Mouse (Mus musculus): ENCODE data around the gene Mroh8. TPM values are rescaled to one million over a fixed set of nuclear protein-coding genes. Genes with fewer than 3 reads are reported as not detected.
A peak's percentile ranks its signal among the peaks of the same experiment; 100 is the strongest.
"Not testable (repeated sequence)": the region's sequence is repeated elsewhere in the genome, so short reads cannot be mapped to it uniquely, and the experiment has no call there.

Gene Mroh8
- total RNA-seq, 2 experiments from 2014 or later: 0.59 to 0.60 TPM

- peak; percentile 82 to 94 for DNase-seq (ENCODE audit: extremely low spot score in 1 of 2, low spot score in 2 of 2)
- intact Hi-C loops (cut with DNase I): loop anchor here (5.0 kb wide), 1 partner anchor 58 kb away; no protein-coding TSS in a partner anchor
These were observed 74.8 kb downstream of the Mroh8 start, which contains the start of gene Rbl1 for GRCm38 (mm10) chr2:157204366-157205218. Rbl1 (minus strand) TSS chr2:157204534.

- intact Hi-C loops (cut with DNase I): loop anchor here (5.0 kb wide), 1 partner anchor 59 kb away; no protein-coding TSS in a partner anchor
These were observed 75.6 kb downstream of the Mroh8 start for GRCm38 (mm10) chr2:157203459-157204365.

DNA sequence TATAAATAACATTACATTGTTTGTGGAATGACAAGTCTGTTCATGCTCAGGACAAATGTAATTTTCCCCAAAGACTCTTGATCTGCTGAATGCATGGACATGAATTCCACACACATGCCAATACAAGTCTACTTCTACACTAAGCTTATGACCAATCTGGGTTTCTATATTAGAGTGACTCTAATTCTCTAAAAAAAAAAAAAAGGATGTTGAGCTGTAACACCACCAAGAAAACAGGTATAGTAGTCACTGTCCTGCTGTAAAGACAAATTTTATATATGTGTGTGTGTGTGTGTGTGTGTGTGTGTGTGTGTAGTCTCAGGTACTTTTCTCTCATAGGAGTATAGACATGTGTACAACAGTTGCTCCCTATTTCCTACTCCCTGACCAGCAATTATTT, 76.3 kb downstream of the Mroh8 start:
- no peak for DNase-seq (ENCODE audit: extremely low spot score in 1 of 2, low spot score in 2 of 2)
- intact Hi-C loops (cut with DNase I): loop anchor here (5.0 kb wide), 1 partner anchor 59 kb away; no protein-coding TSS in a partner anchor

More at GRCm38 (mm10) chr2:157203459-157204365, 75.6 kb downstream of the Mroh8 start:
- DNase-seq (ENCODE audit: extremely low spot score in 1 of 2, low spot score in 2 of 2): peak; percentile 11 to 58

DNA sequence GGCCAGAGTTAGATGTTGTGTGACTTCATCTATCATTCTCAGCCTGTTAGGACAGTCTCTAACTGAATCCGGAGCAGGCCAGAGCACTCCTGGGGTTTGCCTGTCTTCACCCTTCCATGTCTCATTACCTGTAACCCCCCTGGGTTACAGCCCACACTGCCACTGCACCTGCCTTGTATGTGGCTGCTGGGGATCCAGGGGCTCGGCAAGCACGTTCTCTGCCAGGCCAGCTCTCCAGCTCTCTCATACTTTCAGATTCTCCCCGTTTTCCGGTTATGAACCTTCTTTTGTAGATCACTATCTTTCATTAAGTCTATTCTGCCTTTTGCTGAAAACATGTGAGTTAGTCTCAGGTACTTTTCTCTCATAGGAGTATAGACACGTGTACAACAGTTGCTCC, 77.0 kb downstream of the Mroh8 start:
- intact Hi-C loops (cut with DNase I): loop anchor here (5.0 kb wide), 1 partner anchor 60 kb away; no protein-coding TSS in a partner anchor
- DNase-seq (ENCODE audit: extremely low spot score in 1 of 2, low spot score in 2 of 2): no peak

GRCm38 (mm10) chr2:157201081-157201830, 78.1 kb downstream of the Mroh8 start:
- DNase-seq (ENCODE audit: extremely low spot score in 1 of 2, low spot score in 2 of 2): peak in 1 of 2 experiments; percentile 57
- intact Hi-C loops (cut with DNase I): loop anchor here (5.0 kb wide), 1 partner anchor 61 kb away; no protein-coding TSS in a partner anchor

- DNase-seq (ENCODE audit: extremely low spot score in 1 of 2, low spot score in 2 of 2); intact Hi-C loops (cut with DNase I): not testable (repeated sequence)
These were observed 80.9 kb downstream of the Mroh8 start for GRCm38 (mm10) chr2:157198405-157198804.

DNA sequence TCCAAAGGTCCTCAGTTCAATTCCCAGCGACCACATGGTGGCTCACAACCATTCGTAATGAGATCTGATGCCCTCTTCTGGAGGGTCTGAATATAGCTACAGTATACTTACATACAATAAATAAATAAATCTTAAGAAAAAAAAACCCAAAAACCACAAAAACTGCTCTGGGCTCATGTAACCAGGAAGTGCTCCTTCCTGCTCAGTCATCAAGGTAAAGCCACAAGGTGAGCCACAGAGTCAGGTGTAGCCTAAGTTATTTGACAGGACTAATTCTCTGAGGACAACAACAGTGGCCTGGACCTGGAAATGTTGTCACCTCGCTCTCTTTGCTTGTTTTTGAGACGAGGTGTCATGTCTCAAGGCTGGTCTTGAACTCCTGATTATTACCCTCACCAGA, 88.7 kb downstream of the Mroh8 start:
- intact Hi-C loops (cut with DNase I): no loop called here
- no peak for DNase-seq (ENCODE audit: extremely low spot score in 1 of 2, low spot score in 2 of 2)

GRCm38 (mm10) chr2:157187223-157187622, 92.1 kb downstream of the Mroh8 start:
- no peak for DNase-seq (ENCODE audit: extremely low spot score in 1 of 2, low spot score in 2 of 2)
- intact Hi-C loops (cut with DNase I): no loop called here

GRCm38 (mm10) chr2:157186504-157186903, 92.8 kb downstream of the Mroh8 start:
- DNase-seq (ENCODE audit: extremely low spot score in 1 of 2, low spot score in 2 of 2): no peak
- intact Hi-C loops (cut with DNase I): no loop called here

DNA sequence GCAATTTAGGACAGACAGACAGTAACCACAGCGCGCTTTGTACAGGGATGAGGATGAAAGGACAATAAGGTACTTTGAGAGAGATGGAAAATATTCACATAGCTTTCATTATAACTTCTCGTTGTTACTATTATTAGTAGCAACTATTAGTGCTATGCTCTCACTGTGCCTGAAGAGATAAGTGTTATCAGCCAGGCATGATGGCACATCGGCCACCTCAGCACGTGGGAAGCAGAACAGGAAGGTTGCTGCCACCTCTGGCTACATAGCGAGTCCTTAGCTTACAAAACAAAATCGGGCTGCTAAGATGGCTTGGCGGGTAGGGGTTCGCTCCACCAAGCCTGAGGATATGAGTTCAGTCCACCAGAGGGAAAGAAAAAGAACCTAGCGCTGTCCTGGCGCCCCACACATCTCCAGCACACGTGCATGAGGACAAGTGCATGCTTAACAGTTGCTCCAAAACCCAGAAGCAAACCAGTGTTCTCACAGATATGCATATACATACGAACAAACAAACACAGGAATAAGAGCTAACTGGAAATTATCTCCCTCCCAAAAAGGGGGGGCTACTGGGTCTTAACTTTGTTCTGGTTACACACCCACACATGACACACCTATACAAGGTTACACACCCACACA, 94.2 kb downstream of the Mroh8 start:
- intact Hi-C loops (cut with DNase I): no loop called here
- DNase-seq (ENCODE audit: extremely low spot score in 1 of 2, low spot score in 2 of 2): no peak

DNA sequence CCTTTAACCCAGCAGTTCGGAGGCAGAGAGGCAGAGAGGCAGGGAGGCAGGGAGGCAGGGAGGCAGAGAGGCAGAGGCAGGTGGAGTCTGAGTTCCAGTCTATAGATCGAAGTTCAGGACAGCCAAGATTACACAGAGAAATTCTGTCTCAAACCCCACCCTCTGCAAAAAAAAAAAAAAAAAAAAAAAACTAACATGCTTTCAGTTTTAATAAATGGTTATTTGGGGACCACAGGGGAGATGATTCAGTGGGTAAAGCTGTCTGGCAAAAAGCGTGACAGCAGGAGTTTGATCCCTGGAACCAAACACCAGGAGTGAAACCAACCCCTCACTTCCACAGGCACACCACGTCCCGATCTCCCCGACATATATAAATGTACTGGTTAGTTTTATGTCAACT, 101.2 kb downstream of the Mroh8 start:
- intact Hi-C loops (cut with DNase I): no loop called here
- no peak for DNase-seq (ENCODE audit: extremely low spot score in 1 of 2, low spot score in 2 of 2)

DNA sequence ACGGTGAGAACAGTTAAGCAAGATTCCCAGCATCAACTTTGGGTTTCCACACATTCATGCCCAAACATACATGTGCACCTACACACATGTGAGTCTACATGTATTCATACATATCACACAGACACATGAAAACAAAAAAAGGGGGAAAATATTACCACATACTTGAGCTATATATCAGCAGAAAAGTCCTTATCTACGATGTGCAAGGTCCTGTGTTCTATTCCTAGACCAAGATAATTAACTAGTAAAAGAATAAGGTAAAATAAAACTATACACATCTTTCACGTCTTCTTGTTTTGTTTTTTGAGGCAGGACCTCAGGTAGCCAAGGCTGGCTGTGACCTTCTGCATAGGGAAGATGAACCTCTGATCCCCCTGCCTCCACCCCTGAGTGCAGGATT, 103.1 kb downstream of the Mroh8 start:
- DNase-seq (ENCODE audit: extremely low spot score in 1 of 2, low spot score in 2 of 2): no peak
- intact Hi-C loops (cut with DNase I): no loop called here

DNA sequence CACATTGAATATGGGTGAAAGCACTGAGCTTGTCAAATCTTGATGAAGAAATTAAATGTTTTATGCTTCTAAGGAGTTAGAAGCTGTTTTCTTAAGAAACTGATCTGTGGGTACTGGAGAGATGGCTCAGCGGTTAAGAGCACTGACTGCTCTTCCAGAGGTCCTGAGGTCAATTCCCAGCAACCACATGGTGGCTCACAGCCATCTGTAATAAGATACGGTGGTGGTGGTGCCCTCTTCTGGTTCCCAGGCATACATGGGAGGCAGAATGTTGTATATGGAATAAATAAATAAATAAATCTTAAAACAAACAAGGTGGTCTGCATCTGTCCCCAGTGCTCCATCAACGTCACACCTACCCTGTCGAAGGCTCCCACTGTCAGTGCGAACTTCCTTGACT, 104.9 kb downstream of the Mroh8 start:
- no peak for DNase-seq (ENCODE audit: extremely low spot score in 1 of 2, low spot score in 2 of 2)
- intact Hi-C loops (cut with DNase I): no loop called here

GRCm38 (mm10) chr2:157173555-157173954, 105.8 kb downstream of the Mroh8 start:
- no peak for DNase-seq (ENCODE audit: extremely low spot score in 1 of 2, low spot score in 2 of 2)
- intact Hi-C loops (cut with DNase I): no loop called here

DNA sequence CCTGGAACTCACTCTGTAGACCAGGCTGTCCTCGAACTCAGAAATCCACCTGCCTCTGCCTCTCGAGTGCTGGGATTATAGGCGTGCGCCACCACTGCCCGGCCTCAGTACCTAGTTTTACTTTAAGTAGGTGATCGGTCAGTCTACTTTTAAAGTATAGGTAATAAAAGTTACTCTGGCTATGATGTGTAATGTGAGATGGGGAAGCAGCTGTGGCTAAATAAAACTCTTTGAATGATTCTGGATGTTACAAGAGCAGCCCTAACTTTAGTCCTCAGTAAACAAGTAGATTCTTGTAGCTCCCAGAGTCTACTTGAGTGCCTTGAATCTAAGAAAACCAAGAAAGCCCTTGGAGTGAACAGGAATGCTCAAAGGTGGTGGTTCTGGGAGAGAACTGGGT, 106.4 kb downstream of the Mroh8 start:
- no peak for DNase-seq (ENCODE audit: extremely low spot score in 1 of 2, low spot score in 2 of 2)
- intact Hi-C loops (cut with DNase I): no loop called here

GRCm38 (mm10) chr2:157170626-157171025, 108.7 kb downstream of the Mroh8 start:
- intact Hi-C loops (cut with DNase I): no loop called here
- no peak for DNase-seq (ENCODE audit: extremely low spot score in 1 of 2, low spot score in 2 of 2)

- DNase-seq (ENCODE audit: extremely low spot score in 1 of 2, low spot score in 2 of 2): peak in 1 of 2 experiments; percentile 23
- intact Hi-C loops (cut with DNase I): no loop called here
These were observed 109.2 kb downstream of the Mroh8 start for GRCm38 (mm10) chr2:157170166-157170565.

Measured in left cerebral cortex, postnatal 10 days (tissue).